Mouse (Mus musculus) CH12.LX (cell line): ENCODE measurements around the gene Depp1. TPM values are rescaled to one million over a fixed set of nuclear protein-coding genes. Genes with fewer than 3 reads are reported as not detected.

Source experiments
- DNase-seq: peaks from one replicate; pipeline ENCODE4 v3.0.0-alpha.2; 2013; ENCODE audit errors: extremely low read depth
- H3K27ac ChIP-seq: 2 replicates; pipeline ENCODE4 v1.5.1; 2012; ENCODE audit warnings: low read depth, mild to moderate bottlenecking, control low read depth, moderate library complexity; ENCODE audit not compliant: insufficient read depth
- H3K27me3 ChIP-seq: replicated peaks from 2 replicates; pipeline ENCODE3; 2012; ENCODE audit warnings: inconsistent platforms
- H3K36me3 ChIP-seq, 2 experiments: replicated peaks in 1 of 2; 2 replicates each; pipeline versions ENCODE3 to v1.6.1; 2012; ENCODE audit warnings: inconsistent platforms in 1 of 2, low read length in 1 of 2, mild to moderate bottlenecking in 1 of 2, mixed read lengths in 1 of 2, moderate library complexity in 1 of 2; ENCODE audit not compliant: control insufficient read depth in 1 of 2, insufficient read depth in 1 of 2
- H3K4me1 ChIP-seq, 2 experiments: 2 replicates each; pipeline ENCODE4 v1.6.1; 2012; ENCODE audit warnings: inconsistent platforms in 1 of 2, moderate library complexity in 1 of 2; ENCODE audit not compliant: insufficient read depth in 2 of 2, control insufficient read depth in 1 of 2
- H3K4me2 ChIP-seq: 2 replicates; pipeline ENCODE4 v1.6.1; 2012; ENCODE audit warnings: low read depth, mild to moderate bottlenecking, control low read depth; ENCODE audit not compliant: poor library complexity, insufficient read depth, severe bottlenecking
- H3K4me3 ChIP-seq, 3 experiments: fragments of 150-350 bp in 1 of 3; sonication (generic) in 1 of 3; replicated peaks in 1 of 3; 2 replicates each; pipeline versions ENCODE3 to v1.5.1; 2011 to 2012; ENCODE audit warnings: low read depth in 2 of 3, low read length in 2 of 3, mild to moderate bottlenecking in 2 of 3, moderate library complexity in 2 of 3, control low read depth in 1 of 3, improper control_type of control experiment in 1 of 3, inconsistent platforms in 1 of 3, mixed read lengths in 1 of 3; ENCODE audit not compliant: poor library complexity in 1 of 3
- H3K79me2 ChIP-seq: replicated peaks from 2 replicates; pipeline ENCODE4 v1.6.1; 2012; ENCODE audit warnings: mild to moderate bottlenecking, moderate library complexity; ENCODE audit not compliant: control insufficient read depth, poor library complexity, insufficient read depth, severe bottlenecking; ENCODE audit errors: extremely low read depth
- H3K9ac ChIP-seq: 2 replicates; pipeline ENCODE4 v1.6.1; 2012; ENCODE audit warnings: low read depth, mild to moderate bottlenecking, control low read depth, moderate library complexity; ENCODE audit not compliant: insufficient read depth
- H3K9me3 ChIP-seq: replicated peaks from 2 replicates; pipeline ENCODE3; 2012; ENCODE audit warnings: low read length, inconsistent platforms, mixed read lengths
- BHLHE40 ChIP-seq: IDR thresholded peaks from 2 replicates; pipeline ENCODE4 v1.6.1; 2011; ENCODE audit warnings: mild to moderate bottlenecking, low read depth, low read length, improper control_type of control experiment
- CHD1 ChIP-seq: IDR thresholded peaks from 2 replicates; pipeline ENCODE4 v1.6.1; 2012; ENCODE audit warnings: low read depth, low read length, improper control_type of control experiment, inconsistent platforms
- CHD2 ChIP-seq: IDR thresholded peaks from 2 replicates; pipeline ENCODE4 v1.6.1; 2011; ENCODE audit warnings: low read length, improper control_type of control experiment
- CTCF ChIP-seq, 2 experiments: IDR thresholded peaks in 1 of 2; conservative IDR thresholded peaks in 1 of 2; 2 replicates each; pipeline ENCODE4 v1.5.1; 2011 to 2012; ENCODE audit warnings: low read depth in 2 of 2, low read length in 2 of 2, improper control_type of control experiment in 1 of 2, inconsistent platforms in 1 of 2, mild to moderate bottlenecking in 1 of 2, moderate library complexity in 1 of 2
- E2F4 ChIP-seq: IDR thresholded peaks from 2 replicates; pipeline ENCODE4 v1.6.1; 2011; ENCODE audit warnings: low read depth, low read length, improper control_type of control experiment; ENCODE audit not compliant: insufficient replicate concordance
- ELF1 ChIP-seq: IDR thresholded peaks from 2 replicates; pipeline ENCODE4 v1.6.1; 2014; ENCODE audit warnings: low read depth, mild to moderate bottlenecking, inconsistent platforms, low read length, improper control_type of control experiment
- EP300 ChIP-seq: IDR thresholded peaks from 2 replicates; pipeline ENCODE4 v1.6.1; 2011; ENCODE audit warnings: low read length, improper control_type of control experiment
- ETS1 ChIP-seq: conservative IDR thresholded peaks from 2 replicates; pipeline ENCODE4 v1.6.1; 2012; ENCODE audit warnings: low read depth, mild to moderate bottlenecking, inconsistent platforms, low read length, improper control_type of control experiment, moderate library complexity
- GABPA ChIP-seq: IDR thresholded peaks from 2 replicates; pipeline ENCODE4 v1.6.1; 2012; ENCODE audit warnings: low read depth, low read length, improper control_type of control experiment, inconsistent platforms; ENCODE audit not compliant: insufficient replicate concordance
- HCFC1 ChIP-seq: IDR thresholded peaks from 2 replicates; pipeline ENCODE4 v1.6.1; 2012; ENCODE audit warnings: low read depth, mild to moderate bottlenecking, inconsistent platforms, low read length, improper control_type of control experiment
- IRF4 ChIP-seq: IDR thresholded peaks from 2 replicates; pipeline ENCODE4 v1.6.1; 2014; ENCODE audit warnings: low read depth, mild to moderate bottlenecking, inconsistent platforms, low read length, improper control_type of control experiment
- JUN ChIP-seq: IDR thresholded peaks from 2 replicates; pipeline ENCODE4 v1.6.1; 2011; ENCODE audit warnings: low read depth, mild to moderate bottlenecking, low read length, improper control_type of control experiment, moderate library complexity; ENCODE audit not compliant: insufficient read depth
- JUND ChIP-seq: conservative IDR thresholded peaks from 2 replicates; pipeline ENCODE4 v1.6.1; 2011; ENCODE audit warnings: low read depth, low read length, improper control_type of control experiment
- KAT2A ChIP-seq: IDR thresholded peaks from 2 replicates; pipeline ENCODE4 v1.6.1; 2012; ENCODE audit warnings: low read length, improper control_type of control experiment, inconsistent platforms; ENCODE audit not compliant: insufficient replicate concordance
- MAFK ChIP-seq: IDR thresholded peaks from 2 replicates; pipeline ENCODE4 v1.6.1; 2011; ENCODE audit warnings: low read length, improper control_type of control experiment; ENCODE audit not compliant: insufficient replicate concordance
- MAX ChIP-seq: IDR thresholded peaks from 2 replicates; pipeline ENCODE4 v1.6.1; 2011; ENCODE audit warnings: low read length, improper control_type of control experiment
- MAZ ChIP-seq: IDR thresholded peaks from 2 replicates; pipeline ENCODE4 v1.6.1; 2012; ENCODE audit warnings: low read depth, mild to moderate bottlenecking, inconsistent platforms, low read length, improper control_type of control experiment, moderate library complexity
- MEF2A ChIP-seq: IDR thresholded peaks from 2 replicates; pipeline ENCODE4 v1.6.1; 2014; ENCODE audit warnings: low read depth, mild to moderate bottlenecking, inconsistent platforms, low read length, improper control_type of control experiment, borderline replicate concordance
- MXI1 ChIP-seq: IDR thresholded peaks from 2 replicates; pipeline ENCODE4 v1.6.1; 2011; ENCODE audit warnings: mild to moderate bottlenecking, low read depth, low read length, improper control_type of control experiment
- MYC ChIP-seq: IDR thresholded peaks from 2 replicates; pipeline ENCODE4 v1.6.1; 2011; ENCODE audit warnings: low read depth, mild to moderate bottlenecking, improper control_type of control experiment, low read length
- NELFE ChIP-seq: IDR thresholded peaks from 2 replicates; pipeline ENCODE4 v1.6.1; 2011; ENCODE audit warnings: low read depth, low read length, improper control_type of control experiment
- NRF1 ChIP-seq: IDR thresholded peaks from 2 replicates; pipeline ENCODE4 v1.6.1; 2014; ENCODE audit warnings: low read depth, mild to moderate bottlenecking, inconsistent platforms, low read length, improper control_type of control experiment, moderate library complexity
- PAX5 ChIP-seq: IDR thresholded peaks from 2 replicates; pipeline ENCODE4 v1.6.1; 2012; ENCODE audit warnings: low read length, inconsistent platforms, mixed read lengths
- POLR2A ChIP-seq: IDR thresholded peaks from 2 replicates; pipeline ENCODE4 v1.6.1; 2011; ENCODE audit warnings: low read depth, mild to moderate bottlenecking, improper control_type of control experiment, low read length
- POLR2AphosphoS2 ChIP-seq: IDR thresholded peaks from 2 replicates; pipeline ENCODE4 v1.6.1; 2011; ENCODE audit warnings: low read depth, low read length, improper control_type of control experiment
- RAD21 ChIP-seq: IDR thresholded peaks from 2 replicates; pipeline ENCODE4 v1.6.1; 2011; ENCODE audit warnings: low read depth, mild to moderate bottlenecking, low read length, improper control_type of control experiment, moderate library complexity
- RCOR1 ChIP-seq: conservative IDR thresholded peaks from 2 replicates; pipeline ENCODE4 v1.6.1; 2012; ENCODE audit warnings: low read depth, mild to moderate bottlenecking, inconsistent platforms, low read length, improper control_type of control experiment
- SIN3A ChIP-seq: IDR thresholded peaks from 2 replicates; pipeline ENCODE4 v1.6.1; 2012; ENCODE audit warnings: low read length, improper control_type of control experiment, inconsistent platforms
- SMC3 ChIP-seq: IDR thresholded peaks from 2 replicates; pipeline ENCODE4 v1.6.1; 2011; ENCODE audit warnings: low read depth, low read length, improper control_type of control experiment
- TBP ChIP-seq: conservative IDR thresholded peaks from 2 replicates; pipeline ENCODE4 v1.6.1; 2011; ENCODE audit warnings: low read depth, low read length, improper control_type of control experiment
- TCF12 ChIP-seq: IDR thresholded peaks from 2 replicates; pipeline ENCODE4 v1.6.1; 2014; ENCODE audit warnings: low read depth, mild to moderate bottlenecking, inconsistent platforms, low read length, improper control_type of control experiment
- UBTF ChIP-seq: IDR thresholded peaks from 2 replicates; pipeline ENCODE4 v1.6.1; 2012; ENCODE audit warnings: low read depth, mild to moderate bottlenecking, inconsistent platforms, low read length, improper control_type of control experiment, moderate library complexity
- USF1 ChIP-seq: IDR thresholded peaks from 2 replicates; pipeline ENCODE4 v1.6.1; 2014; ENCODE audit warnings: low read depth, mild to moderate bottlenecking, inconsistent platforms, low read length, improper control_type of control experiment
- USF2 ChIP-seq: conservative IDR thresholded peaks from 2 replicates; pipeline ENCODE4 v1.6.1; 2011; ENCODE audit warnings: low read depth, low read length, improper control_type of control experiment
- ZC3H11A ChIP-seq: IDR thresholded peaks from 2 replicates; pipeline ENCODE4 v1.6.1; 2012; ENCODE audit warnings: low read depth, mild to moderate bottlenecking, inconsistent platforms, low read length, improper control_type of control experiment
- ZKSCAN1 ChIP-seq: IDR thresholded peaks from 2 replicates; pipeline ENCODE4 v1.6.1; 2012; ENCODE audit warnings: low read depth, inconsistent platforms, low read length, improper control_type of control experiment, borderline replicate concordance
- ZMIZ1 ChIP-seq: IDR thresholded peaks from 2 replicates; pipeline ENCODE4 v1.6.1; 2012; ENCODE audit warnings: low read depth, mild to moderate bottlenecking, inconsistent platforms, low read length, improper control_type of control experiment
- ZNF384 ChIP-seq: IDR thresholded peaks from 2 replicates; pipeline ENCODE4 v1.6.1; 2012; ENCODE audit warnings: low read depth, low read length, improper control_type of control experiment, inconsistent platforms
- dilution Hi-C: fragments of 300-500 bp; cut with MboI; formaldehyde crosslinking; loops from 2 replicates; pipeline ENCODE4 v1.14.3; 2020; ENCODE audit warnings: low sequenced_read_pairs; ENCODE audit not compliant: extremely low pct_unique_long_range_greater_than_20kb, extremely low pct_ligation_motif_present
- in situ Hi-C: fragments of 300-500 bp; cut with MboI; formaldehyde crosslinking; loops from 3 replicates; pipeline ENCODE4 v1.14.3; 2019; ENCODE audit warnings: low sequenced_read_pairs, low pct_ligation_motif_present, low pct_unique_long_range_greater_than_20kb, mixed read lengths
- polyA plus RNA-seq: library from polyadenylated mRNA; unstranded; fragments of >175 nt; gene quantifications from 2 replicates; pipeline ENCODE4 v1.2.1, GENCODE M21; 2012; ENCODE audit warnings: low read depth; ENCODE audit not compliant: insufficient read length
- total RNA-seq, 2 experiments: library from RNA; depleted of rRNA; stranded (reverse); fragments of 300-350 nt in 1 of 2; fragments of >200 nt in 1 of 2; gene quantifications; 2 replicates each; pipeline ENCODE4 v1.2.3; 2012 to 2014

The Depp1 gene
- total and polyA plus RNA-seq, 3 experiments, result 0.13 to 0.47 TPM; not detected in 1

DNA sequence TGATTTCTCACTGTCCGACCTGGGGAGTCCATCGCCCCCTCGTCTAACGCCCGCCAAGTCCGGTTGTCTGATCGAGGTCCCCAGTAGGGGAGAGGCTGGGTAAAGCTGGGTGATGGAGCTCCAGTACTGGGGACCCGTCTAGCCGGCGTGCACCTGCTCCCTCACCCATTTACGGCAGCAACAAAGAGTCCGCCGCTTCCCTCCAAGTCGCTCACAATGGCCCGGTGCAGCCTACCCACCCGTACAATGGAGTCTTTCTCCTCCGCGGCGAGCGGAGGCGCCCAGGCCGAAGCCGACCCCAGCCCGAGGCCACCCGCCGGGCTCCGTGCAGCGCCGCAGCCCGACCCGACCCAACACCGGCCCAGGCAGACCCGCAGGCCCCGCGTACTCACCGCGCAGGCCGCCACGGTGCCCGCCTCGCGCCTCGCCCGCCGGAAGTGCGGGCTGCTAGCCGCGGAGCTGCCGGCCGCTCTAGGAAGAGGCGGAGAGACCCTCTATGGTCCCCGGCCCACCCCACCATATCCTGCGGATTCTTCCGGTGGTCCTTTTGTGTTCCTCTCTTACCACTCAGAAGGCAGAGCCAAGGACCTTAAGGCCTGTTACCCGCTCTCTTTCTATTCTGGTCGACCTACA, 21.8 kb upstream of the Depp1 start, which contains the start of gene Zfp422:
Zfp422 (minus strand) TSS at position 461 of the 633 bp plus-strand sequence.
- H3K79me2 ChIP-seq, result peaks cover 15% of the 10 kb centered on the region
- H3K9me3 ChIP-seq, result no peaks in the 10 kb centered on the region
- H3K4me1 ChIP-seq, result peaks cover 3 to 30% of the 10 kb centered on the region in 2 experiments
- DNase-seq, result peak; percentile 58
- peak within 1 kb of the TSS; percentile 81 to 88 (median 85) for H3K4me3 ChIP-seq
- dilution Hi-C loops, result no loop called here
- H3K9ac ChIP-seq, result peak within 1 kb of the TSS; percentile 90
- TF ChIP-seq NRF1 (peak; percentile 49), TCF12 (peak; percentile 89), BHLHE40 (no peak), JUND (no peak), GABPA (no peak), USF1 (no peak), SIN3A (peak; percentile 69; the same call in 1 of the 2 replicates), MAZ (no peak), MXI1 (peak; percentile 69; the same call in 1 of the 2 replicates), JUN (no peak), ZKSCAN1 (no peak), RAD21 (no peak), E2F4 (no peak), UBTF (peak; percentile 83; the same call in 1 of the 2 replicates), CHD2 (no peak), RCOR1 (no peak; the same call in 1 of the 2 replicates), SMC3 (no peak), ZMIZ1 (peak; percentile 76), POLR2AphosphoS2 (no peak), MAX (no peak), CTCF (conservative IDR thresholded peaks at IDR 0.05 in 1 of 2, IDR thresholded peaks at IDR 0.05 in 1 of 2; ENCODE audit: low read depth in 2 of 2, low read length in 2 of 2) (no peak), MAFK (no peak), IRF4 (peak; percentile 7; the same call in 1 of the 2 replicates), ZC3H11A (no peak), ETS1 (no peak), TBP (0 out of 2 replicates have a peak, but pooled peaks have one; percentile 48), ELF1 (peak; percentile 84), ZNF384 (no peak), CHD1 (no peak; the same call in 1 of the 2 replicates), MYC (no peak), PAX5 (no peak), USF2 (no peak), NELFE (peak; percentile 75), MEF2A (no peak), HCFC1 (peak; percentile 78), POLR2A (peak; percentile 84), KAT2A (0 out of 2 replicates have a peak, but pooled peaks have one; percentile 50), EP300 (no peak)
- peak within 1 kb of the TSS; percentile 27; the same call in 1 of the 2 replicates for H3K27ac ChIP-seq
- H3K36me3 ChIP-seq, result peaks cover 11 to 27% of the 10 kb centered on the region in 2 experiments
- peak within 1 kb of the TSS; percentile 94 for H3K4me2 ChIP-seq
- no peaks in the 10 kb centered on the region for H3K27me3 ChIP-seq
- in situ Hi-C loops, result no loop called here
